Mouse (Mus musculus): ENCODE measurements around the gene Sdhb.
A peak's percentile ranks its signal among the peaks of the same experiment; 100 is the strongest.

Sdhb gene

GRCm38 (mm10) chr4:141014856-141015255 is 53.9 kb downstream of the Sdhb start:
- no peak for DNase-seq (ENCODE audit: low spot score)

- no peak for DNase-seq (ENCODE audit: low spot score)
Observed at GRCm38 (mm10) chr4:141015356-141015755, 54.4 kb downstream of the Sdhb start.

GRCm38 (mm10) chr4:141016311-141016710 is 55.3 kb downstream of the Sdhb start:
- peak; percentile 47 for DNase-seq (ENCODE audit: low spot score)

- DNase-seq (ENCODE audit: low spot score), result no peak
Observed at GRCm38 (mm10) chr4:141017657-141018436, 56.8 kb downstream of the Sdhb start.

- no peak for DNase-seq (ENCODE audit: low spot score)
Observed at GRCm38 (mm10) chr4:141020220-141020619, 59.2 kb downstream of the Sdhb start.

- DNase-seq (ENCODE audit: low spot score), result peak; percentile 85
Observed at GRCm38 (mm10) chr4:141020811-141021613, 60.0 kb downstream of the Sdhb start.

GRCm38 (mm10) chr4:141021614-141021929 is 60.6 kb downstream of the Sdhb start:
- DNase-seq (ENCODE audit: low spot score), result peak; percentile 47

- DNase-seq (ENCODE audit: low spot score), result no peak
Observed at GRCm38 (mm10) chr4:141024052-141024451, 63.0 kb downstream of the Sdhb start.

- no peak for DNase-seq (ENCODE audit: low spot score)
Observed at GRCm38 (mm10) chr4:141024992-141025391, 64.0 kb downstream of the Sdhb start.
